Mouse (Mus musculus): ENCODE results near the gene Olfr1369-ps1. TPM values are rescaled to one million over a fixed set of nuclear protein-coding genes. Genes with fewer than 3 reads are reported as not detected.

Gene Olfr1369-ps1
- total RNA-seq, 2 experiments from 2014 or later: not detected

DNA sequence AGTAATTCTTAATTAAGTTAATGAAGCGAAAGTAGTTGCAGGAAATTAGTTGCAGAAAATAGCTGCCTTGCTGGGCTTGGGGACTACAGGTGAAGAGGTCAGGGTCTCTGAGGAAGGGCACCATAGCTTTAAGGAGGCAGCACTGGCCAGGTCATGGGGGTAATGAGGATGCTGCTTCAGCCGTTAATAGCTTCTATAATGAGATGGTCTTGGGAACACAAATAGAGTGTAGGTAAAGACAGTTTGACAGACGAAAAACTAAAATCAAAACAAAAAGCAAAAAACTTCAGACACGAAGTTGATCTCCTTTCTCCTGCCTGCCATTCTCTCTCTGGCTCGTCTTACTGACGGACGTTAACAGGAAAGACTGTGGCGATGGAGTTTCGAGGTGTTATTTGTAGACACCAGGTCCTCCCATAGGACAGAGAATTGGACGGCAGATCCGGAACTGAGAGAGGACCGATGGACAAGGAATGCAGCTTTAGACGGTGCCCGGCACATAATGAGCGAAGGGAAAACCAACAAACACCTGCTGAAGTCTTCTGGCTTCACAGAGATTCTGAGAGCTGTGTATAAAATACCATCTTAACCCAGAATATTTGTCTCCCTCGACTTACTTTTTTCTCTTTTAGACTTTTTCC is 57.2 kb downstream of the Olfr1369-ps1 start:
- no peak for ATAC-seq (replicated peaks; ENCODE audit: poor library complexity)

Other genes with a start within 250 kb of the Olfr1369-ps1 start
- not detected in 2 replicates for gene Olfr1370, start 36.5 kb upstream of the Olfr1369-ps1 start, total RNA-seq (2015)
- not detected in 2 replicates for gene Olfr1370, start 36.5 kb upstream of the Olfr1369-ps1 start, total RNA-seq (2017)
- gene Olfr263, start 18.2 kb downstream of the Olfr1369-ps1 start, total RNA-seq (2015): not detected in 2 replicates
- not detected in 2 replicates for gene Olfr263, start 18.2 kb downstream of the Olfr1369-ps1 start, total RNA-seq (2017)
- not detected in 2 replicates for gene Olfr1368, start 34.4 kb downstream of the Olfr1369-ps1 start, total RNA-seq (2015)
- gene Olfr1368, start 34.4 kb downstream of the Olfr1369-ps1 start, total RNA-seq (2017): not detected in 2 replicates
- gene Trim27, start 68.0 kb downstream of the Olfr1369-ps1 start, total RNA-seq (2015): 108 and 116 TPM in 2 replicates
- gene Trim27, start 68.0 kb downstream of the Olfr1369-ps1 start, total RNA-seq (2017): 170 and 177 TPM in 2 replicates
- gene Gpx5, start 181.2 kb downstream of the Olfr1369-ps1 start, total RNA-seq (2015): not detected in 2 replicates
- not detected in 2 replicates for gene Gpx5, start 181.2 kb downstream of the Olfr1369-ps1 start, total RNA-seq (2017)
- not detected in 2 replicates for gene Gpx6, start 200.6 kb downstream of the Olfr1369-ps1 start, total RNA-seq (2015)
- gene Gpx6, start 200.6 kb downstream of the Olfr1369-ps1 start, total RNA-seq (2017): not detected in 2 replicates
- gene Olfr1367, start 235.4 kb downstream of the Olfr1369-ps1 start, total RNA-seq (2015): not detected in 2 replicates
- gene Olfr1367, start 235.4 kb downstream of the Olfr1369-ps1 start, total RNA-seq (2017): not detected in 2 replicates

All from megakaryocyte progenitor cell, adult 5-6 weeks (primary cell).